Mouse (Mus musculus) thymus, postnatal 14 days (tissue): ENCODE results near the gene Cntrob.

ENCODE experiments used
- DNase-seq: peaks from one replicate; pipeline ENCODE4 v3.0.0; 2021

The Cntrob gene

GRCm38 (mm10) chr11:69297799-69298198 lies 25.8 kb downstream of the Cntrob start:
- no peak for DNase-seq

GRCm38 (mm10) chr11:69295286-69295685 lies 28.3 kb downstream of the Cntrob start:
- no peak for DNase-seq

- no peak for DNase-seq
Measured at GRCm38 (mm10) chr11:69291111-69291510, 32.5 kb downstream of the Cntrob start.

GRCm38 (mm10) chr11:69277267-69277666 lies 46.3 kb downstream of the Cntrob start:
- DNase-seq, result no peak

GRCm38 (mm10) chr11:69276081-69276480 lies 47.5 kb downstream of the Cntrob start:
- no peak for DNase-seq

- DNase-seq, result peak; percentile 20
Measured at GRCm38 (mm10) chr11:69275650-69276049, 47.9 kb downstream of the Cntrob start.

- DNase-seq, result peak; percentile 88
Measured at GRCm38 (mm10) chr11:69272122-69272740, 51.3 kb downstream of the Cntrob start.

GRCm38 (mm10) chr11:69269575-69269974 lies 54.0 kb downstream of the Cntrob start:
- DNase-seq, result peak; percentile 80

- no peak for DNase-seq
Measured at GRCm38 (mm10) chr11:69268100-69268499, 55.5 kb downstream of the Cntrob start.

- DNase-seq, result peak; percentile 39
Measured at GRCm38 (mm10) chr11:69267341-69267740, 56.2 kb downstream of the Cntrob start.

GRCm38 (mm10) chr11:69266253-69266652 lies 57.3 kb downstream of the Cntrob start:
- peak; percentile 92 for DNase-seq

GRCm38 (mm10) chr11:69265410-69265809 lies 58.2 kb downstream of the Cntrob start:
- no peak for DNase-seq

GRCm38 (mm10) chr11:69264276-69264675 lies 59.3 kb downstream of the Cntrob start:
- no peak for DNase-seq

GRCm38 (mm10) chr11:69260111-69260510 lies 63.5 kb downstream of the Cntrob start:
- DNase-seq, result no peak

GRCm38 (mm10) chr11:69258287-69258686 lies 65.3 kb downstream of the Cntrob start:
- peak; percentile 73 for DNase-seq

- DNase-seq, result peak; percentile 42
Measured at GRCm38 (mm10) chr11:69257807-69258206, 65.8 kb downstream of the Cntrob start.

GRCm38 (mm10) chr11:69257072-69257471 lies 66.5 kb downstream of the Cntrob start:
- no peak for DNase-seq

GRCm38 (mm10) chr11:69254808-69255207 lies 68.8 kb downstream of the Cntrob start:
- no peak for DNase-seq

GRCm38 (mm10) chr11:69253131-69253530 lies 70.4 kb downstream of the Cntrob start:
- DNase-seq, result no peak

GRCm38 (mm10) chr11:69251953-69252352 lies 71.6 kb downstream of the Cntrob start:
- no peak for DNase-seq

GRCm38 (mm10) chr11:69251135-69251842 lies 72.3 kb downstream of the Cntrob start:
- DNase-seq, result peak; percentile 41

GRCm38 (mm10) chr11:69250106-69250505 lies 73.5 kb downstream of the Cntrob start:
- DNase-seq, result no peak
